7 mouse cellular contexts compared by ENCODE assay signal in the genomic region with DNA sequence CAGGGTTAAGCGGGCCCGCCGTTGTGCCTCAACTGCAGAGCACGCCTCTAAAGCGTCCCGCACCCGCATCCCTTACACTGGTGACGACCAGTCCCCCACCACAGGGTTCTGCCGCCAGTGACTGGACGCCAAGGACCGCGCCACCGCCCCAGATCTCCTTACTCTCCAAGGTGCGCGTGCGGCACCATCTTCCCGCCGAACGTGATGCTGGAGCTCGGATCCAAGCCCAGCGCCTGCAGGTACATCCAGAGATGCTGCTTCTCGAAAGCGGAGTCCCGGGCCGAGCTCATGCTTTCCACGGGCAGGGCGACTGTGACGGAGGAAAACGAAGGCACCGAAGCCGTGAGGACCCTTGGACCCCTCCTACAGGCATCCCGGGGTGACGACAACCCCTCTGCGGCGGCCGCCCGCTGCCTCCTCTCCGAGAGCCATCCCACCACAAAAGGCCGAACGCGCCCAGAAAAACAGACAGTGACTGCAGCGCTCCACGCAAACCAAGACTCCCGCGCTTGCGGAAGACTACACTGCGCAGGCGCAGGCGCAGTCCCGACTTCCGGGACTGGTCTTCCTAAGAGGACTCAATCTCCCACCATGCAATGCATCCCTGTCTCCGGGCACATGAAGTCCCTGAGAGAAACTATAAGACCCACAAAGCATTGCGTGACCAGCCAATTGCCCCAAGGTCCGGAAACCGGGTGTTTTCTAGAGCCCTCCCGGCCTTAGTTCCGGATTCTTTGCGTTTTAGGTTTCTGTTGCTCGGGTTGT. TPM values are rescaled to one million over a fixed set of nuclear protein-coding genes. Genes with fewer than 3 reads are reported as not detected.
DNase-seq lines count a peak whose midpoint lies in the region; ATAC-seq lines count a peak whose summit lies in the region.

A gene (minus strand): TSS at position 532 of the 765 bp plus-strand sequence.

- no peaks in the 10 kb centered on the region for H3K36me3 ChIP-seq in embryonic facial prominence, embryonic 11.5 days (replicated peaks; ENCODE audit: control insufficient read depth, insufficient read depth, low read depth, low read length)
- H3K36me3 ChIP-seq in limb, embryonic 10.5 days, result peaks cover 28% of the 10 kb centered on the region
- H3K36me3 ChIP-seq in midbrain, embryonic 13.5 days, result peaks cover under 1% of the 10 kb centered on the region; the same call in 1 of the 2 replicates

- peak within 1 kb of the TSS; percentile 61 for H3K27ac ChIP-seq in embryonic facial prominence, embryonic 11.5 days (replicated peaks; ENCODE audit: low read depth, low read length)
- peak within 1 kb of the TSS; percentile 91 for H3K27ac ChIP-seq in limb, embryonic 10.5 days
- H3K27ac ChIP-seq in midbrain, embryonic 13.5 days, result peak within 1 kb of the TSS; percentile 41

- no peaks in the 10 kb centered on the region for H3K4me1 ChIP-seq in embryonic facial prominence, embryonic 11.5 days (ENCODE audit: control insufficient read depth, insufficient read depth, low read length)
- peaks cover 9% of the 10 kb centered on the region for H3K4me1 ChIP-seq in limb, embryonic 10.5 days
- peaks cover 23% of the 10 kb centered on the region for H3K4me1 ChIP-seq in midbrain, embryonic 13.5 days (replicated peaks)

- H3K4me3 ChIP-seq in embryonic facial prominence, embryonic 11.5 days (ENCODE audit: low read depth, low read length), result peak within 1 kb of the TSS; percentile 88
- H3K4me3 ChIP-seq in limb, embryonic 10.5 days, result peak within 1 kb of the TSS; percentile 97
- H3K4me3 ChIP-seq in midbrain, embryonic 13.5 days (replicated peaks), result peak within 1 kb of the TSS; percentile 88

- peak within 1 kb of the TSS; percentile 88 for H3K9ac ChIP-seq in embryonic facial prominence, embryonic 11.5 days (replicated peaks; ENCODE audit: low read length)
- peak within 1 kb of the TSS; percentile 86 for H3K9ac ChIP-seq in midbrain, embryonic 13.5 days (replicated peaks)

- H3K4me2 ChIP-seq in embryonic facial prominence, embryonic 11.5 days (ENCODE audit: low read depth, low read length), result peak within 1 kb of the TSS; percentile 70
- peak within 1 kb of the TSS; percentile 87 for H3K4me2 ChIP-seq in midbrain, embryonic 13.5 days (replicated peaks)

- peak; percentile 99 for ATAC-seq in embryonic facial prominence, embryonic 11.5 days (replicated peaks; ENCODE audit: insufficient number of reproducible peaks, low FRiP score, low TSS enrichment, low read depth)
- ATAC-seq in granulocyte monocyte progenitor cell, adult 5-6 weeks (replicated peaks; ENCODE audit: poor library complexity, severe bottlenecking), result peak; percentile 98
- peak; percentile 100 for ATAC-seq in midbrain, embryonic 13.5 days

- no peaks in the 10 kb centered on the region for H3K9me3 ChIP-seq in embryonic facial prominence, embryonic 11.5 days (replicated peaks; ENCODE audit: control insufficient read depth, low read length)
- no peaks in the 10 kb centered on the region for H3K9me3 ChIP-seq in limb, embryonic 10.5 days (replicated peaks)
- no peaks in the 10 kb centered on the region for H3K9me3 ChIP-seq in midbrain, embryonic 13.5 days

- DNase-seq in adrenal gland, postnatal 14 days, result peak; percentile 94
- peak; percentile 97 for DNase-seq in embryonic facial prominence, embryonic 11.5 days (ENCODE audit: low spot score)
- peak; percentile 96 for DNase-seq in kidney, adult 11 months
- DNase-seq in limb, embryonic 10.5 days (ENCODE audit: low spot score), result peak; percentile 90
- peak; percentile 84 for DNase-seq in spleen, adult 12 weeks (ENCODE audit: low spot score)

- H3K27me3 ChIP-seq in embryonic facial prominence, embryonic 11.5 days (ENCODE audit: control insufficient read depth, insufficient read depth, low read length), result no peaks in the 10 kb centered on the region
- no peaks in the 10 kb centered on the region for H3K27me3 ChIP-seq in limb, embryonic 10.5 days (ENCODE audit: low read depth, poor library complexity, severe bottlenecking)
- no peaks in the 10 kb centered on the region for H3K27me3 ChIP-seq in midbrain, embryonic 13.5 days

- WGBS in embryonic facial prominence, embryonic 11.5 days, result under 1% methylated on average over 59 of the region's 59 CpGs
- under 1% methylated on average over 59 of the region's 59 CpGs for WGBS in limb, embryonic 10.5 days
- WGBS in midbrain, embryonic 13.5 days, result under 1% methylated on average over 59 of the region's 59 CpGs

RNA-seq across cellular contexts. Expression of the gene that starts here (rescaled TPM):
- 8.3 and 10.9 TPM in 2 replicates for total RNA-seq in adrenal gland, postnatal 14 days (2021)
- 30.7 and 32.6 TPM in 2 replicates for polyA plus RNA-seq in embryonic facial prominence, embryonic 11.5 days (2014; fragmentation: Nextera tagmentation; extraction: Ambion mirVana)
- total RNA-seq in granulocyte monocyte progenitor cell, adult 5-6 weeks (2014; fragmentation: Nextera tagmentation), result 22.5 and 23.3 TPM in 2 replicates
- 28.9 and 32.2 TPM in 2 replicates for total RNA-seq in granulocyte monocyte progenitor cell, adult 5-6 weeks (2017)
- 30.1 and 30.9 TPM in 2 replicates for polyA plus RNA-seq in limb, embryonic 10.5 days (2016; fragmentation: Nextera tagmentation; extraction: Ambion mirVana)
- polyA plus RNA-seq in midbrain, embryonic 13.5 days (2015; fragmentation: Nextera tagmentation; extraction: Ambion mirVana), result 11.5 and 12.0 TPM in 2 replicates

Comparison
In these comparisons a context has a peak if more than half of its experiments do, and no peak if none do; other contexts are left out.
1. Peak in every context shown above with its lines: DNase-seq, ATAC-seq, H3K4me3 ChIP-seq and H3K27ac ChIP-seq.
2. H3K27ac ChIP-seq: peak in every context shown above with its lines; median percentile 91 in limb, embryonic 10.5 days; 61 in embryonic facial prominence, embryonic 11.5 days; 41 in midbrain, embryonic 13.5 days.